Mouse (Mus musculus) forebrain, postnatal 0 days (tissue): ENCODE measurements around the gene Cd8b1. TPM values are rescaled to one million over a fixed set of nuclear protein-coding genes. Genes with fewer than 3 reads are reported as not detected.

ENCODE experiments used
- ATAC-seq: fragments of 200-750 bp; cut with Nextera tagmentation; 2 replicates; pipeline ENCODE4 v1.8.0; 2017; ENCODE audit warnings: mild to moderate bottlenecking, moderate library complexity
- DNase-seq: peaks from one replicate; pipeline ENCODE4 v3.0.0-alpha.2; 2015
- H3K27ac ChIP-seq: fragments of 300-500 bp; sonication (generic); 2 replicates; pipeline ENCODE4 v1.5.1; 2014; ENCODE audit warnings: low read depth, mild to moderate bottlenecking, antibody characterized with exemption, low read length, moderate library complexity, mixed read lengths
- H3K27me3 ChIP-seq: fragments of 300-500 bp; sonication (generic); 2 replicates; pipeline ENCODE4 v1.6.1; 2014; ENCODE audit warnings: mild to moderate bottlenecking, low read length, mixed read lengths; ENCODE audit not compliant: insufficient read depth
- H3K36me3 ChIP-seq: fragments of 300-500 bp; sonication (generic); 2 replicates; pipeline ENCODE4 v1.6.1; 2014; ENCODE audit warnings: mild to moderate bottlenecking, moderate library complexity; ENCODE audit not compliant: insufficient read depth
- H3K4me1 ChIP-seq: fragments of 300-500 bp; sonication (generic); 2 replicates; pipeline ENCODE4 v1.6.1; 2014; ENCODE audit warnings: antibody characterized with exemption; ENCODE audit not compliant: insufficient read depth
- H3K4me2 ChIP-seq: fragments of 300-500 bp; sonication (generic); 2 replicates; pipeline ENCODE4 v1.6.1; 2014; ENCODE audit warnings: low read depth, mild to moderate bottlenecking, moderate library complexity
- H3K4me3 ChIP-seq: fragments of 300-500 bp; sonication (generic); 2 replicates; pipeline ENCODE4 v1.5.1; 2014; ENCODE audit warnings: low read depth, low read length, mixed read lengths
- H3K9ac ChIP-seq: fragments of 300-500 bp; sonication (generic); 2 replicates; pipeline ENCODE4 v1.6.1; 2014; ENCODE audit warnings: mild to moderate bottlenecking
- H3K9me3 ChIP-seq: fragments of 300-500 bp; sonication (generic); 2 replicates; pipeline ENCODE4 v1.6.1; 2016; ENCODE audit warnings: low read length
- CTCF ChIP-seq: sonication (generic); IDR thresholded peaks from 2 replicates; pipeline ENCODE4 v1.5.1; 2016; ENCODE audit warnings: antibody characterized with exemption, control low read depth, low read depth
- WGBS: fragments of 180-500 bp; shearing (Covaris S2); extraction: QIAGEN DNeasy Blood & Tissue Kit; methylation state at CpG from one replicate; pipeline ENCODE4 v1.1.7; 2014; 5-methylcytosine and 5-hydroxymethylcytosine counted together
- polyA plus RNA-seq: library from polyadenylated mRNA; unstranded; fragments of >200 nt; fragmentation: Nextera tagmentation; extraction: Ambion mirVana; gene quantifications from 2 replicates; pipeline ENCODE4 v1.2.1, GENCODE M21; 2015
- total RNA-seq: library from RNA; depleted of rRNA; stranded (reverse); fragments of >200 nt; gene quantifications from 2 replicates; pipeline ENCODE4 v1.2.3, GENCODE M21; 2014; rRNA removed

Cd8b1 gene
- total RNA-seq (not detected in 2 replicates), polyA plus RNA-seq (not detected in 2 replicates)

DNA sequence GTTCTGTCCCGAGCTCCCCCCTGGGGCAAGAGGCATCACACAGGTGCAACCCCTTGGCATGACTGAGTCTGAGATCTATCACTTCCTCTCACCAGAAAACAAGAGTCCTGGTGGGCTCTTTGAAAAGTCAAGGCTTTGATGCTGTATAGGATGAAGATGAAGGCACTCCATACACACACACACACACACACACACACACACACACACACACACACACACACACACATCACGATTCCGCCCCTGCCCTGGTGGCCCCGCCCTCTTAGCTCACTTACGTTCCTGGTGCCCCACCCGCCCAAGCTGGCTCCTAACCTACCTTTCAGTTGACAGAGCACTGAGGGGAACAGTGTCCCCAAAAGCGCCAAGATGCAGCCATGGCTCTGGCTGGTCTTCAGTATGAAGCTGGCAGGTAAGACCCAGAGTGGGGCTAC, at the start of gene Cd8b1:
Gene Cd8b1, plus strand, starts transcription at position 298 of the 431 bp plus-strand sequence.
- no peak within 1 kb of the TSS for H3K27ac ChIP-seq
- no peaks in the 10 kb centered on the region for H3K9me3 ChIP-seq
- 87% methylated on average over 7 of the region's 7 CpGs for WGBS
- DNase-seq = no peak
- H3K4me1 ChIP-seq = no peaks in the 10 kb centered on the region
- no peaks in the 10 kb centered on the region for H3K36me3 ChIP-seq
- no peak within 1 kb of the TSS for H3K4me3 ChIP-seq
- ATAC-seq = no peak
- no peaks in the 10 kb centered on the region for H3K27me3 ChIP-seq
- no peak for TF ChIP-seq CTCF
- no peak within 1 kb of the TSS for H3K4me2 ChIP-seq
- no peak within 1 kb of the TSS for H3K9ac ChIP-seq

DNA sequence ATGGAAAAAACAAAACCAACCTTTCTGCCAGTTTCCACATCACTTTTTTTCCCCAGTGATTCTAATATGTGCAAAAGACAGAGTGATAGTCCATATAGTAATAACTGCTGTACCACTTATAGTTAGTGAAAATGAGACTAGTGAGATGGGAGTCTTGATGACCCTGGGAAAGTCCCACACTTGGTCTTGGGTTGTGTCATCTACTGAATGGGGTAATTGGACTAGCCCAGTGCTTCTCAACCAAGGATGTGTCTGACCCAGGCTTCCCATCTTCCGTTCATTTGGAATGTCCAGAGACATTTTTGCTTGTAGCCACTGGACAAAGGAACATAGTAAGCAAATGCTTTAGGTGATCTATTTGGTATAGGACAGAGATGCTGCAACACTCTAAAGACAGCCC, 48.9 kb upstream of the Cd8b1 start:
- 91% methylated on average over 1 of the region's 1 CpGs for WGBS

GRCm38 (mm10) chr6:71274621-71275020, 48.0 kb upstream of the Cd8b1 start:
- Histone ChIP-seq H3K9ac (no peak overlapping the region), H3K27ac (no peak overlapping the region), H3K27me3 (no peaks in the 10 kb centered on the region), H3K4me2 (no peak overlapping the region), H3K9me3 (no peaks in the 10 kb centered on the region), H3K4me3 (no peak overlapping the region), H3K36me3 (no peaks in the 10 kb centered on the region), H3K4me1 (peaks cover 6% of the 10 kb centered on the region; the same call in 1 of the 2 replicates)
- no peak for ATAC-seq
- DNase-seq = no peak
- WGBS = 90% methylated on average over 1 of the region's 1 CpGs
- TF ChIP-seq CTCF = no peak

More for the DNA sequence above, 48.9 kb upstream of the Cd8b1 start:
- Histone ChIP-seq H3K36me3 (no peaks in the 10 kb centered on the region), H3K27me3 (no peaks in the 10 kb centered on the region), H3K9ac (no peak overlapping the region), H3K4me3 (no peak overlapping the region), H3K4me1 (peaks cover 6% of the 10 kb centered on the region; the same call in 1 of the 2 replicates), H3K9me3 (no peaks in the 10 kb centered on the region), H3K27ac (no peak overlapping the region), H3K4me2 (no peak overlapping the region)
- no peak for ATAC-seq
- DNase-seq = no peak
- TF ChIP-seq CTCF = no peak

GRCm38 (mm10) chr6:71279418-71279817, 43.2 kb upstream of the Cd8b1 start:
- ATAC-seq (no peak), DNase-seq (no peak)
- no peaks in the 10 kb centered on the region for H3K4me1 ChIP-seq
- H3K9me3 ChIP-seq = no peaks in the 10 kb centered on the region
- no peak overlapping the region for H3K9ac ChIP-seq
- H3K4me3 ChIP-seq = no peak overlapping the region
- 0 out of 2 replicates have a peak, but pooled peaks have one; percentile 9 for TF ChIP-seq CTCF
- no peak overlapping the region for H3K4me2 ChIP-seq
- WGBS = 52% methylated on average over 1 of the region's 1 CpGs
- H3K27ac ChIP-seq = no peak overlapping the region
- peaks cover 4% of the 10 kb centered on the region; the same call in 1 of the 2 replicates for H3K36me3 ChIP-seq
- H3K27me3 ChIP-seq = no peaks in the 10 kb centered on the region

GRCm38 (mm10) chr6:71293509-71293908, 29.1 kb upstream of the Cd8b1 start:
- Histone ChIP-seq H3K4me3 (no peak overlapping the region), H3K27me3 (no peaks in the 10 kb centered on the region), H3K9ac (no peak overlapping the region), H3K27ac (no peak overlapping the region), H3K4me2 (no peak overlapping the region), H3K36me3 (no peaks in the 10 kb centered on the region), H3K4me1 (no peaks in the 10 kb centered on the region), H3K9me3 (no peaks in the 10 kb centered on the region)
- WGBS = 85% methylated on average over 14 of the region's 14 CpGs
- ATAC-seq (no peak), DNase-seq (no peak)
- TF ChIP-seq CTCF = no peak

GRCm38 (mm10) chr6:71295303-71295702, 27.3 kb upstream of the Cd8b1 start:
- ATAC-seq = no peak
- no peaks in the 10 kb centered on the region for H3K4me1 ChIP-seq
- WGBS = 76% methylated on average over 6 of the region's 6 CpGs

DNA sequence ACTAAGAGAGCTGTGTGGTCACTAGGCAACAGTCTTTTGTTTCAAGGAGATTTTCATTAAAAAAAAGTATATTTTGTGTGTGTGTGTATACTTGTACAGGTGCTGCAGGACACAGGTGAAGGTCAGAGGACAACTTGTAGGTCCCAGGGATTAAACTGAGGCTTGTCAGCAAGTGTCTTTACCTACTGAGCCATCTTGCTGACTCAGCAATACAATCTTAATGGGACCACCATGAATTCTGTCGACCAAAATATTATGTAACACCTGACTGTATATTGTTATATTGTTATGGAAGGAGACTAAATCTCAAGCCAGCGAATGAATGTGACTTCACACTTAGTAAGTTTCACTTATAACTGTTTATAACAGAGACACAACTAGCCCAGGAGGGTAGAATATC, 24.5 kb upstream of the Cd8b1 start:
- DNase-seq = no peak
- Histone ChIP-seq H3K36me3 (no peaks in the 10 kb centered on the region), H3K4me2 (no peak overlapping the region), H3K9ac (no peak overlapping the region), H3K9me3 (no peaks in the 10 kb centered on the region), H3K4me3 (no peak overlapping the region), H3K27me3 (no peaks in the 10 kb centered on the region), H3K27ac (no peak overlapping the region), H3K4me1 (no peaks in the 10 kb centered on the region)
- no peak for TF ChIP-seq CTCF
- ATAC-seq = no peak
- WGBS = 72% methylated on average over 2 of the region's 2 CpGs

More at GRCm38 (mm10) chr6:71295303-71295702, 27.3 kb upstream of the Cd8b1 start:
- DNase-seq = no peak
- Histone ChIP-seq H3K4me2 (no peak overlapping the region), H3K9me3 (no peaks in the 10 kb centered on the region), H3K9ac (no peak overlapping the region), H3K4me3 (no peak overlapping the region), H3K27me3 (no peaks in the 10 kb centered on the region), H3K27ac (no peak overlapping the region), H3K36me3 (no peaks in the 10 kb centered on the region)
- no peak for TF ChIP-seq CTCF

DNA sequence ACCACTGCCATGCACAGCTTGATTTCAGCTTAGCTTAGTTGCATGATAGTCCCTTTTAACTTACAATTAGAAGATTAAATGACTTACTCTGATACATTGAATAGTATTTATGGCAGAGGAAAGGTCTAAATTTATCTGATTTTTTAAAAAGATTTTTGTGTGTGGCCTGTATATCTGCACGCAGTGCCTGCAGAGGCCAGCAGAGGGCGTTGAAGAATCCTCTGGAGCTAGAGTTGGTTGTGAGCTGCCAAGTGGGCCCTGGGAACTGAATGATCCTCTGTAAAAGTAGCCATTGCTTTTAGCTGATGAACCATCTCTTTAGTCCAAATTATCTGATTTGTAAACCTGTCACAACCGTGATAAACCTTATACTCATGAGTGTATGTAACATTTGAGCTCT, 23.8 kb upstream of the Cd8b1 start:
- H3K9ac ChIP-seq = no peak overlapping the region
- ATAC-seq (no peak), DNase-seq (peak; percentile 22)
- TF ChIP-seq CTCF = peak; percentile 47
- H3K4me1 ChIP-seq = no peaks in the 10 kb centered on the region
- H3K36me3 ChIP-seq = no peaks in the 10 kb centered on the region
- H3K27ac ChIP-seq = no peak overlapping the region
- 41% methylated on average over 3 of the region's 3 CpGs for WGBS
- H3K27me3 ChIP-seq = no peaks in the 10 kb centered on the region
- no peak overlapping the region for H3K4me3 ChIP-seq
- H3K9me3 ChIP-seq = no peaks in the 10 kb centered on the region
- no peak overlapping the region for H3K4me2 ChIP-seq
